Mouse (Mus musculus) forebrain, embryonic 12.5 days (tissue): ENCODE measurements around the gene Olfr782. TPM values are rescaled to one million over a fixed set of nuclear protein-coding genes. Genes with fewer than 3 reads are reported as not detected.

Experiments used
- polyA plus RNA-seq: library from polyadenylated mRNA; unstranded; fragments of >200 nt; fragmentation: Nextera tagmentation; extraction: Ambion mirVana; gene quantifications from 2 replicates; pipeline ENCODE4 v1.2.1, GENCODE M21; 2016

Olfr782 gene
- polyA plus RNA-seq, 1 experiment from 2014 or later: not detected

Other genes with a start within 250 kb of the Olfr782 start
- gene Olfr768, start 249.5 kb upstream of the Olfr782 start, polyA plus RNA-seq: not detected in 2 replicates
- not detected in 2 replicates for gene Olfr769, start 231.0 kb upstream of the Olfr782 start, polyA plus RNA-seq
- not detected in 2 replicates for gene Olfr770, start 209.9 kb upstream of the Olfr782 start, polyA plus RNA-seq
- gene Olfr771, start 184.1 kb upstream of the Olfr782 start, polyA plus RNA-seq: not detected in 2 replicates
- not detected in 2 replicates for gene Olfr772, start 170.9 kb upstream of the Olfr782 start, polyA plus RNA-seq
- not detected in 2 replicates for gene Olfr773, start 161.4 kb upstream of the Olfr782 start, polyA plus RNA-seq
- gene Olfr774, start 112.6 kb upstream of the Olfr782 start, polyA plus RNA-seq: not detected in 2 replicates
- gene Olfr775, start 100.4 kb upstream of the Olfr782 start, polyA plus RNA-seq: not detected in 2 replicates
- gene Olfr776, start 89.7 kb upstream of the Olfr782 start, polyA plus RNA-seq: not detected in 2 replicates
- not detected in 2 replicates for gene Olfr777, start 77.4 kb upstream of the Olfr782 start, polyA plus RNA-seq
- not detected in 2 replicates for gene Olfr780, start 30.7 kb upstream of the Olfr782 start, polyA plus RNA-seq
- gene Olfr781, start 20.0 kb upstream of the Olfr782 start, polyA plus RNA-seq: not detected in 2 replicates
- 0.12 and 0.17 TPM in 2 replicates for gene Olfr784, start 35.2 kb downstream of the Olfr782 start, polyA plus RNA-seq
- not detected in 2 replicates for gene Olfr785, start 56.6 kb downstream of the Olfr782 start, polyA plus RNA-seq
- gene Olfr786, start 78.5 kb downstream of the Olfr782 start, polyA plus RNA-seq: not detected in 2 replicates
- not detected in 2 replicates for gene Olfr787, start 113.0 kb downstream of the Olfr782 start, polyA plus RNA-seq
- not detected in 2 replicates for gene Olfr788, start 122.1 kb downstream of the Olfr782 start, polyA plus RNA-seq
- not detected in 2 replicates for gene Olfr789, start 135.9 kb downstream of the Olfr782 start, polyA plus RNA-seq
- not detected in 2 replicates for gene Olfr790, start 149.6 kb downstream of the Olfr782 start, polyA plus RNA-seq
- not detected in 2 replicates for gene Olfr791, start 172.9 kb downstream of the Olfr782 start, polyA plus RNA-seq
- gene Olfr792, start 190.3 kb downstream of the Olfr782 start, polyA plus RNA-seq: not detected in 2 replicates
- not detected in 2 replicates for gene Olfr794, start 218.8 kb downstream of the Olfr782 start, polyA plus RNA-seq